Mouse (Mus musculus) megakaryocyte, embryonic 14.5 days (primary cell): Measurements from ENCODE around the gene Crygc.

Experiments used
- FLI1 ChIP-seq: IDR thresholded peaks from 2 replicates; pipeline ENCODE4 v1.6.1; 2012; ENCODE audit warnings: low read length, inconsistent platforms, mixed read lengths
- GATA1 ChIP-seq: IDR thresholded peaks from 3 replicates; pipeline ENCODE4 v1.6.1; 2012; ENCODE audit warnings: mixed read lengths, low read length, inconsistent platforms, borderline replicate concordance

DNA sequence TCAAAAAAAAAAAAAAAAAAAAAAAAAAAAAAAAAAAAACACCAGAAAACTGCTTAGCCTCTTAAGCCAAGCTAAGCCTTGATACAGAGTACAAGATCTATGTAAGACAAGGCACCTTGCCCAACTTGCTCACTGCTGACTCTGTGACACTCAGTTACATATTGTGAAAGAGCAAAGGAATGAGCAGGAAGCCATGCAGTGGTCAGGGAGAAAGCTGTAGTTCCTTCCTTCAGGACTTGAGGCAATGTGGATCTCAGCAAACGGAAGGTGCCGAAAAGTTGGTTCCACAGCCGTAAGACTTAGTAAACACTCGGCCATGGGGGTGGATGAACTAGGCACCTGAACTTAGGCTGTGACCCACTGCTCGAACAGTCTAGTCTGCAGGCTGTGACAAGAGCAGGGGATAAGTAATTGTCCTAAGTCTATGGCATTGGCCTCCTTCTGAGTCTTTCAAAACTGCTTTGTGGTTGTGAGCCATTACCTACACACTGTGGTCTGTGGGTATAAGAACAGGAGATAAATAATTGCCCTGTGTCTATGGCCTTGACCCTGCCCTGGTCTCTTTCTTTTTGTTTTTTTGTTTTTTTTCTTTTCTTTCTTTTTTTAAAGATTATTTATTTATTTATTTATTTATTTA is 40.2 kb upstream of the Crygc start:
- TF ChIP-seq GATA1 (no peak), FLI1 (no peak)
